Mouse (Mus musculus) MEL (cell line): ENCODE results near the gene Als2cr12. TPM values are rescaled to one million over a fixed set of nuclear protein-coding genes. Genes with fewer than 3 reads are reported as not detected.

Experiments
- DNase-seq: peaks from one replicate; pipeline ENCODE4 v3.0.0; 2011; ENCODE audit warnings: low read depth, low spot score
- H3K27ac ChIP-seq: 2 replicates; pipeline ENCODE4 v1.5.1; 2012; ENCODE audit warnings: low read depth, mild to moderate bottlenecking, control low read depth, low read length, moderate library complexity; ENCODE audit not compliant: control insufficient read depth
- H3K27me3 ChIP-seq, 2 experiments: fragments of 150-350 bp in 1 of 2; sonication (generic) in 1 of 2; 2 replicates each; pipeline ENCODE4 v1.6.1; 2012; ENCODE audit warnings: low read length in 2 of 2, mild to moderate bottlenecking in 2 of 2, improper control_type of control experiment in 1 of 2, moderate library complexity in 1 of 2; ENCODE audit not compliant: insufficient read depth in 2 of 2, control insufficient read depth in 1 of 2
- H3K36me3 ChIP-seq, 2 experiments: 2 replicates each; pipeline ENCODE4 v1.6.1; 2012 to 2014; ENCODE audit warnings: low read length in 2 of 2, improper control_type of control experiment in 1 of 2, inconsistent platforms in 1 of 2, mild to moderate bottlenecking in 1 of 2; ENCODE audit not compliant: insufficient read depth in 2 of 2, control insufficient read depth in 1 of 2
- H3K4me1 ChIP-seq, 2 experiments: fragments of 150-350 bp in 1 of 2; sonication (generic) in 1 of 2; 2 replicates each; pipeline ENCODE4 v1.6.1; 2012; ENCODE audit warnings: low read length in 2 of 2, improper control_type of control experiment in 1 of 2, mild to moderate bottlenecking in 1 of 2; ENCODE audit not compliant: insufficient read depth in 2 of 2, control insufficient read depth in 1 of 2
- H3K4me3 ChIP-seq, 2 experiments: fragments of 150-350 bp in 1 of 2; sonication (generic) in 1 of 2; 2 replicates each; pipeline ENCODE4 v1.5.1; 2012; ENCODE audit warnings: low read depth in 2 of 2, low read length in 2 of 2, mild to moderate bottlenecking in 2 of 2, moderate library complexity in 2 of 2, control low read depth in 1 of 2, improper control_type of control experiment in 1 of 2; ENCODE audit not compliant: control insufficient read depth in 1 of 2, insufficient read depth in 1 of 2
- H3K79me2 ChIP-seq: 2 replicates; pipeline ENCODE4 v1.6.1; 2012; ENCODE audit warnings: mild to moderate bottlenecking, low read length, moderate library complexity; ENCODE audit not compliant: control insufficient read depth, poor library complexity, insufficient read depth
- H3K9ac ChIP-seq: 2 replicates; pipeline ENCODE4 v1.6.1; 2012; ENCODE audit warnings: low read depth, mild to moderate bottlenecking, control low read depth, low read length, moderate library complexity; ENCODE audit not compliant: control insufficient read depth, poor library complexity, severe bottlenecking
- H3K9me3 ChIP-seq: fragments of 150-350 bp; sonication (generic); replicated peaks from 2 replicates; pipeline ENCODE4 v1.6.1; 2012; ENCODE audit warnings: mild to moderate bottlenecking, low read length, improper control_type of control experiment, moderate library complexity; ENCODE audit not compliant: insufficient read depth
- BHLHE40 ChIP-seq: IDR thresholded peaks from 2 replicates; pipeline ENCODE4 v1.6.1; 2012; ENCODE audit warnings: low read depth, mild to moderate bottlenecking, inconsistent platforms, low read length, improper control_type of control experiment, borderline replicate concordance
- CHD1 ChIP-seq: IDR thresholded peaks from 2 replicates; pipeline ENCODE4 v1.6.1; 2012; ENCODE audit warnings: low read depth, mild to moderate bottlenecking, inconsistent platforms, low read length, improper control_type of control experiment
- CHD2 ChIP-seq: IDR thresholded peaks from 2 replicates; pipeline ENCODE4 v1.6.1; 2011; ENCODE audit warnings: low read length, improper control_type of control experiment
- CTCF ChIP-seq, 3 experiments: IDR thresholded peaks in 2 of 3; conservative IDR thresholded peaks in 1 of 3; 2 replicates each; pipeline ENCODE4 v1.5.1; 2011 to 2012; ENCODE audit warnings: low read length in 3 of 3, low read depth in 2 of 3, mild to moderate bottlenecking in 2 of 3, improper control_type of control experiment in 1 of 3, inconsistent platforms in 1 of 3, mixed read lengths in 1 of 3, moderate library complexity in 1 of 3; ENCODE audit not compliant: control insufficient read depth in 1 of 3, insufficient read depth in 1 of 3, poor library complexity in 1 of 3, severe bottlenecking in 1 of 3
- E2F4 ChIP-seq: IDR thresholded peaks from 2 replicates; pipeline ENCODE4 v1.6.1; 2011; ENCODE audit warnings: low read depth, low read length, improper control_type of control experiment, borderline replicate concordance
- ELF1 ChIP-seq: IDR thresholded peaks from 2 replicates; pipeline ENCODE4 v1.6.1; 2014; ENCODE audit warnings: low read depth, mild to moderate bottlenecking, inconsistent platforms, low read length, improper control_type of control experiment, moderate library complexity
- EP300 ChIP-seq, 2 experiments: IDR thresholded peaks; 2 replicates each; pipeline ENCODE4 v1.6.1; 2011; ENCODE audit warnings: improper control_type of control experiment in 2 of 2, low read length in 2 of 2, low read depth in 1 of 2, mild to moderate bottlenecking in 1 of 2
- ETS1 ChIP-seq: IDR thresholded peaks from 2 replicates; pipeline ENCODE4 v1.6.1; 2012; ENCODE audit warnings: low read depth, mild to moderate bottlenecking, inconsistent platforms, low read length, improper control_type of control experiment, moderate library complexity
- GABPA ChIP-seq: IDR thresholded peaks from 2 replicates; pipeline ENCODE4 v1.6.1; 2012; ENCODE audit warnings: low read depth, mild to moderate bottlenecking, inconsistent platforms, low read length, improper control_type of control experiment, moderate library complexity
- GATA1 ChIP-seq: IDR thresholded peaks from 2 replicates; pipeline ENCODE4 v1.6.1; 2011; ENCODE audit warnings: low read depth, low read length, improper control_type of control experiment
- JUND ChIP-seq: IDR thresholded peaks from 2 replicates; pipeline ENCODE4 v1.6.1; 2011; ENCODE audit warnings: low read depth, mild to moderate bottlenecking, improper control_type of control experiment, low read length
- KAT2A ChIP-seq: conservative IDR thresholded peaks from 2 replicates; pipeline ENCODE4 v1.6.1; 2012; ENCODE audit warnings: low read depth, low read length, improper control_type of control experiment, inconsistent platforms
- MAFK ChIP-seq: IDR thresholded peaks from 2 replicates; pipeline ENCODE4 v1.6.1; 2011; ENCODE audit warnings: low read depth, mild to moderate bottlenecking, low read length, improper control_type of control experiment, borderline replicate concordance
- MAX ChIP-seq: IDR thresholded peaks from 2 replicates; pipeline ENCODE4 v1.6.1; 2011; ENCODE audit warnings: low read length, improper control_type of control experiment
- MAZ ChIP-seq: IDR thresholded peaks from 2 replicates; pipeline ENCODE4 v1.6.1; 2012; ENCODE audit warnings: low read depth, mild to moderate bottlenecking, inconsistent platforms, low read length, improper control_type of control experiment
- MXI1 ChIP-seq: IDR thresholded peaks from 2 replicates; pipeline ENCODE4 v1.6.1; 2011; ENCODE audit warnings: mild to moderate bottlenecking, low read depth, low read length, improper control_type of control experiment
- MYB ChIP-seq: IDR thresholded peaks from 2 replicates; pipeline ENCODE4 v1.6.1; 2011; ENCODE audit warnings: mild to moderate bottlenecking, low read depth, low read length, improper control_type of control experiment
- MYC ChIP-seq: IDR thresholded peaks from 2 replicates; pipeline ENCODE4 v1.6.1; 2011; ENCODE audit warnings: low read depth, mild to moderate bottlenecking, low read length, improper control_type of control experiment, moderate library complexity
- NELFE ChIP-seq: IDR thresholded peaks from 2 replicates; pipeline ENCODE4 v1.6.1; 2011; ENCODE audit warnings: low read depth, low read length, improper control_type of control experiment
- NRF1 ChIP-seq: IDR thresholded peaks from 2 replicates; pipeline ENCODE4 v1.6.1; 2014; ENCODE audit warnings: low read depth, mild to moderate bottlenecking, inconsistent platforms, low read length, improper control_type of control experiment, moderate library complexity; ENCODE audit not compliant: poor library complexity, insufficient read depth, severe bottlenecking
- POLR2A ChIP-seq, 2 experiments: IDR thresholded peaks; 2 replicates each; pipeline ENCODE4 v1.6.1; 2011 to 2012; ENCODE audit warnings: low read length in 2 of 2, mild to moderate bottlenecking in 2 of 2, control low read depth in 1 of 2, improper control_type of control experiment in 1 of 2, low read depth in 1 of 2, moderate library complexity in 1 of 2; ENCODE audit not compliant: control insufficient read depth in 1 of 2, insufficient read depth in 1 of 2, poor library complexity in 1 of 2
- POLR2AphosphoS2 ChIP-seq: IDR thresholded peaks from 2 replicates; pipeline ENCODE4 v1.6.1; 2011; ENCODE audit warnings: low read length, improper control_type of control experiment
- POLR2AphosphoS5 ChIP-seq: IDR thresholded peaks from 2 replicates; pipeline ENCODE4 v1.6.1; 2012; ENCODE audit warnings: low read depth, borderline replicate concordance, mild to moderate bottlenecking, inconsistent platforms, low read length, moderate library complexity, mixed read lengths
- RAD21 ChIP-seq: IDR thresholded peaks from 2 replicates; pipeline ENCODE4 v1.6.1; 2011; ENCODE audit warnings: mild to moderate bottlenecking, low read depth, low read length, improper control_type of control experiment
- RCOR1 ChIP-seq: IDR thresholded peaks from 2 replicates; pipeline ENCODE4 v1.6.1; 2012; ENCODE audit warnings: low read depth, mild to moderate bottlenecking, inconsistent platforms, low read length, improper control_type of control experiment
- SMC3 ChIP-seq: IDR thresholded peaks from 2 replicates; pipeline ENCODE4 v1.6.1; 2011; ENCODE audit warnings: low read depth, low read length, improper control_type of control experiment
- TAL1 ChIP-seq: IDR thresholded peaks from 2 replicates; pipeline ENCODE4 v1.6.1; 2012; ENCODE audit warnings: mild to moderate bottlenecking, inconsistent platforms, low read length, moderate library complexity, mixed read lengths
- TBP ChIP-seq: IDR thresholded peaks from 2 replicates; pipeline ENCODE4 v1.8.0; 2011; ENCODE audit warnings: low read depth, low read length, improper control_type of control experiment
- TCF12 ChIP-seq: IDR thresholded peaks from 2 replicates; pipeline ENCODE4 v1.6.1; 2014; ENCODE audit warnings: low read depth, mild to moderate bottlenecking, inconsistent platforms, low read length, improper control_type of control experiment, moderate library complexity
- UBTF ChIP-seq: IDR thresholded peaks from 2 replicates; pipeline ENCODE4 v1.6.1; 2012; ENCODE audit warnings: low read depth, mild to moderate bottlenecking, inconsistent platforms, low read length, improper control_type of control experiment, moderate library complexity, borderline replicate concordance; ENCODE audit not compliant: insufficient read depth
- USF1 ChIP-seq: IDR thresholded peaks from 2 replicates; pipeline ENCODE4 v1.6.1; 2014; ENCODE audit warnings: low read depth, mild to moderate bottlenecking, inconsistent platforms, low read length, improper control_type of control experiment, moderate library complexity
- USF2 ChIP-seq, 2 experiments: IDR thresholded peaks; 2 replicates each; pipeline ENCODE4 v1.6.1; 2011 to 2012; ENCODE audit warnings: improper control_type of control experiment in 2 of 2, low read length in 2 of 2, borderline replicate concordance in 1 of 2, inconsistent platforms in 1 of 2, low read depth in 1 of 2, mild to moderate bottlenecking in 1 of 2; ENCODE audit not compliant: insufficient read depth in 1 of 2
- ZC3H11A ChIP-seq: IDR thresholded peaks from 2 replicates; pipeline ENCODE4 v1.6.1; 2012; ENCODE audit warnings: low read depth, mild to moderate bottlenecking, inconsistent platforms, low read length, improper control_type of control experiment
- ZKSCAN1 ChIP-seq: IDR thresholded peaks from 2 replicates; pipeline ENCODE4 v1.6.1; 2012; ENCODE audit warnings: low read depth, mild to moderate bottlenecking, inconsistent platforms, low read length, improper control_type of control experiment, moderate library complexity
- ZMIZ1 ChIP-seq: IDR thresholded peaks from 2 replicates; pipeline ENCODE4 v1.6.1; 2012; ENCODE audit warnings: low read depth, mild to moderate bottlenecking, inconsistent platforms, low read length, improper control_type of control experiment, moderate library complexity
- ZNF384 ChIP-seq: IDR thresholded peaks from 2 replicates; pipeline ENCODE4 v1.6.1; 2012; ENCODE audit warnings: low read depth, mild to moderate bottlenecking, inconsistent platforms, low read length, improper control_type of control experiment
- polyA plus RNA-seq, 2 experiments: library from polyadenylated mRNA; stranded (reverse) in 1 of 2; unstranded in 1 of 2; fragments of >175 nt in 1 of 2; fragments of >200 nt in 1 of 2; gene quantifications; 2 replicates each; pipeline versions ENCODE4 v1.2.1 to v1.2.4; 2012; ENCODE audit warnings: low replicate concordance in 2 of 2, low read depth in 1 of 2; ENCODE audit not compliant: insufficient read length in 2 of 2, insufficient read depth in 1 of 2, missing spikeins in 1 of 2
- total RNA-seq: library from RNA; depleted of rRNA; stranded (reverse); fragments of 300-350 nt; gene quantifications from 2 replicates; pipeline ENCODE4 v1.2.3, GENCODE M21; 2012

Gene Als2cr12
- total and polyA plus RNA-seq, 3 experiments, result not detected

- Histone ChIP-seq H3K4me3 (peak overlapping the region; percentile 73 to 95), H3K9me3 (no peaks in the 10 kb centered on the region), H3K36me3 (peaks cover 0 to 22% of the 10 kb centered on the region in 2 experiments; a peak in 3 of 4 replicates), H3K27me3 (no peaks in the 10 kb centered on the region), H3K4me1 (peaks cover 11 to 13% of the 10 kb centered on the region in 2 experiments), H3K79me2 (peaks cover 27% of the 10 kb centered on the region), H3K27ac (peak overlapping the region; percentile 94), H3K9ac (peak overlapping the region; percentile 69)
- peak; percentile 82 for DNase-seq
- TF ChIP-seq NRF1, result peak; percentile 50; the same call in 1 of the 2 replicates
- no peak; a peak in 1 of 4 replicates for TF ChIP-seq POLR2A (IDR thresholded peaks at IDR 0.05; ENCODE audit: control insufficient read depth in 1 of 2, insufficient read depth in 1 of 2, low read depth in 1 of 2, low read length in 2 of 2, poor library complexity in 1 of 2)
- no peak for TF ChIP-seq ZKSCAN1
- TF ChIP-seq TCF12, result 0 out of 2 replicates have a peak, but pooled peaks have one; percentile 2
- TF ChIP-seq POLR2AphosphoS5, result 0 out of 2 replicates have a peak, but pooled peaks have one; percentile 27
- no peak for TF ChIP-seq RCOR1
- 0 out of 2 replicates have a peak, but pooled peaks have one; percentile 32 for TF ChIP-seq MAZ
- TF ChIP-seq EP300 (IDR thresholded peaks at IDR 0.05; ENCODE audit: low read depth in 1 of 2, low read length in 2 of 2), result no peak; a peak in 1 of 4 replicates
- TF ChIP-seq ZNF384, result peak; percentile 88
- no peak for TF ChIP-seq UBTF
- TF ChIP-seq ETS1, result 0 out of 2 replicates have a peak, but pooled peaks have one; percentile 1
- peak; percentile 83 for TF ChIP-seq MAX
- no peak for TF ChIP-seq USF2 (IDR thresholded peaks at IDR 0.05; ENCODE audit: borderline replicate concordance in 1 of 2, insufficient read depth in 1 of 2, low read depth in 1 of 2, low read length in 2 of 2)
- no peak for TF ChIP-seq RAD21
- TF ChIP-seq POLR2AphosphoS2, result no peak
- no peak for TF ChIP-seq ZC3H11A
- peak; percentile 91; the same call in 1 of the 2 replicates for TF ChIP-seq MYC
- TF ChIP-seq BHLHE40, result 0 out of 2 replicates have a peak, but pooled peaks have one; percentile 22
- TF ChIP-seq CTCF (IDR thresholded peaks at IDR 0.05 in 2 of 3, conservative IDR thresholded peaks at IDR 0.05 in 1 of 3; ENCODE audit: control insufficient read depth in 1 of 3, insufficient read depth in 1 of 3, low read depth in 2 of 3, low read length in 3 of 3, poor library complexity in 1 of 3, severe bottlenecking in 1 of 3), result no peak
- TF ChIP-seq USF1, result no peak
- no peak for TF ChIP-seq ELF1
- TF ChIP-seq ZMIZ1, result no peak
- no peak for TF ChIP-seq CHD2
- TF ChIP-seq TAL1, result no peak; the same call in 1 of the 2 replicates
- TF ChIP-seq MXI1, result peak; percentile 79
- TF ChIP-seq E2F4, result no peak
- TF ChIP-seq KAT2A, result no peak; the same call in 1 of the 2 replicates
- no peak for TF ChIP-seq GABPA
- peak; percentile 70 for TF ChIP-seq TBP
- TF ChIP-seq JUND, result no peak
- peak; percentile 96 for TF ChIP-seq CHD1
- no peak for TF ChIP-seq MYB
- peak; percentile 67 for TF ChIP-seq NELFE
- no peak for TF ChIP-seq SMC3
- TF ChIP-seq MAFK, result 0 out of 2 replicates have a peak, but pooled peaks have one; percentile 11
- no peak; the same call in 1 of the 2 replicates for TF ChIP-seq GATA1
Measured at GRCm38 (mm10) chr1:58710711-58711364, 15.0 kb upstream of the Als2cr12 start.
